Mouse (Mus musculus) hindbrain, embryonic 15.5 days (tissue): ENCODE data around the gene Olfr1028. TPM values are rescaled to one million over a fixed set of nuclear protein-coding genes. Genes with fewer than 3 reads are reported as not detected.

ENCODE experiments used
- ATAC-seq: fragments of 200-750 bp; cut with Nextera tagmentation; 2 replicates; pipeline ENCODE4 v1.8.0; 2017; ENCODE audit warnings: low read depth, moderate number of reproducible peaks, moderate TSS enrichment; ENCODE audit not compliant: low FRiP score
- H3K27ac ChIP-seq: fragments of 300-500 bp; sonication (generic); replicated peaks from 2 replicates; pipeline ENCODE4 v1.5.1; 2015; ENCODE audit warnings: mild to moderate bottlenecking, inconsistent platforms
- H3K27me3 ChIP-seq: fragments of 300-500 bp; sonication (generic); 2 replicates; pipeline ENCODE4 v1.6.1; 2015; ENCODE audit warnings: control low read depth, inconsistent platforms
- H3K36me3 ChIP-seq: fragments of 300-500 bp; sonication (generic); 2 replicates; pipeline ENCODE4 v1.6.1; 2015; ENCODE audit warnings: control low read depth, inconsistent platforms
- H3K4me1 ChIP-seq: fragments of 300-500 bp; sonication (generic); replicated peaks from 2 replicates; pipeline ENCODE4 v1.6.1; 2015; ENCODE audit warnings: control low read depth, inconsistent platforms
- H3K4me2 ChIP-seq: fragments of 300-500 bp; sonication (generic); 2 replicates; pipeline ENCODE4 v1.6.1; 2015; ENCODE audit warnings: moderate library complexity, mild to moderate bottlenecking, inconsistent platforms
- H3K4me3 ChIP-seq: fragments of 300-500 bp; sonication (generic); 2 replicates; pipeline ENCODE4 v1.5.1; 2015; ENCODE audit warnings: mild to moderate bottlenecking, inconsistent platforms
- H3K9ac ChIP-seq: fragments of 300-500 bp; sonication (generic); 2 replicates; pipeline ENCODE4 v1.6.1; 2015; ENCODE audit warnings: inconsistent platforms
- H3K9me3 ChIP-seq: fragments of 300-500 bp; sonication (generic); 2 replicates; pipeline ENCODE4 v1.6.1; 2016; ENCODE audit warnings: control low read depth, inconsistent platforms
- WGBS: fragments of 180-500 bp; shearing (Covaris S2); methylation state at CpG from one replicate; pipeline ENCODE4 v1.1.7; 2015; 5-methylcytosine and 5-hydroxymethylcytosine counted together
- polyA plus RNA-seq: library from polyadenylated mRNA; unstranded; fragments of >200 nt; fragmentation: Nextera tagmentation; extraction: Ambion mirVana; gene quantifications from 2 replicates; pipeline ENCODE4 v1.2.1, GENCODE M21; 2015

Gene Olfr1028
- polyA plus RNA-seq, result not detected in 2 replicates

DNA sequence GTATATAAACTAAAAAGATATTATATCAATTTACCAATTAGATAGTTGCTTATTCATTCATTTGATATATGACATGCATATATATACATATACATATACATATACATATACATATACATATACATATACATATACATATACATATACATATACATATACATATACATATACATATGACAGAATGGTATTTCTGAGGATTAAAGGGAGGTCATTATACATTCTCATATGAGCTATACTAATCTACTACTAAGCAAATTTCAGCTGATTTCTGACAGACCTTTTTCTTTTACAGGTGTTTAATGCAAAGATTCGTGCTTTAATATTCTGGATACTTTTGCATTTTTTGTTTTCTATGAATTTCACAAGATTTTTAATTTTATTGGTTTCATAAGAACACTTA, at the start of gene Olfr1028:
Gene Olfr1028 (plus strand): TSS at position 301 of the 400 bp plus-strand sequence.
- 79% methylated on average over 1 of the region's 1 CpGs for WGBS
- no peaks in the 10 kb centered on the region for H3K36me3 ChIP-seq
- H3K9ac ChIP-seq, result no peak within 1 kb of the TSS
- H3K4me1 ChIP-seq, result no peaks in the 10 kb centered on the region
- ATAC-seq, result no peak
- no peak within 1 kb of the TSS for H3K27ac ChIP-seq
- no peak within 1 kb of the TSS for H3K4me3 ChIP-seq
- no peak within 1 kb of the TSS for H3K4me2 ChIP-seq
- no peaks in the 10 kb centered on the region for H3K27me3 ChIP-seq
- no peaks in the 10 kb centered on the region for H3K9me3 ChIP-seq

DNA sequence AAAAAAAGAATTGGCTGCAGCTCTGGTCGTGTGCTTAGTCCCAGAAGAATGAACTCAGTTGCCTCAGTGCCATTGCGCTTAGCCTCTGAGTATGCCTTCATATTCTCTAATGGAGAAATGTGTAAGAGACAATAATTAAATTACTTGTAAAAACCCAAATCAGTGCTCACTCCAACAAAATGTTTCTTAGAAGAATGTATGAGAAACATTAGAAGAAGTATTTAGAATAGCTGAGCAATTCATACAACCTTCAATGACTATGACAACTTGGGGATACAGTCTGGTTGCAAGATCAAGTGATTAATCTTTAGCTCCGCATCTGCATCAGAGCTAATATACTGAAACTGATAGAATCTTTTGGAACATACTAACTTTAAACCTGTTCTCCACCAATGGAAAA, 45.3 kb upstream of the Olfr1028 start, which contains the start of gene Olfr1024:
Gene Olfr1024 (minus strand): TSS at position 101 of the 400 bp plus-strand sequence.
- H3K9ac ChIP-seq, result no peak within 1 kb of the TSS
- H3K4me2 ChIP-seq, result no peak within 1 kb of the TSS
- 89% methylated on average over 3 of the region's 3 CpGs for WGBS
- H3K36me3 ChIP-seq, result no peaks in the 10 kb centered on the region
- no peaks in the 10 kb centered on the region; the same call in 1 of the 2 replicates for H3K9me3 ChIP-seq
- H3K27ac ChIP-seq, result no peak within 1 kb of the TSS
- H3K4me1 ChIP-seq, result no peaks in the 10 kb centered on the region
- no peak for ATAC-seq
- H3K27me3 ChIP-seq, result no peaks in the 10 kb centered on the region
- no peak within 1 kb of the TSS for H3K4me3 ChIP-seq

DNA sequence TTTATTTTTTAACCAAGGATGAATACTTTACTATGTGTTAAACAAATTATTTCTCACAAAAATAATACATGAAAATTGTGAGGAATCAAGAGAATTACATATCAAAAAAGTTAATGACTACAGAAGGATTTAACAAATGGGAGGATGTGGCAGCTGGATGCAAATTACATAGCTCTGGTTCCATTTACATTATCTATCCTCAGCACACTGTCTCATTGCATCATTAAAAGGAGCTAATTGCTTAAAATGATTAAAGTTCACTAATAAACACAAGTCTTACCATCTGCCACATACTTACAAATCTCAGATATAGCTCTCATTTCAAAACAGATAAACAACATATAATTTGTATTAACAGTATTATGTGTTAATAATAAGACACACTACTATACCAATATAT, 37.0 kb upstream of the Olfr1028 start:
- Histone ChIP-seq H3K27ac (no peak overlapping the region), H3K4me3 (no peak overlapping the region), H3K9me3 (no peaks in the 10 kb centered on the region), H3K9ac (no peak overlapping the region), H3K36me3 (no peaks in the 10 kb centered on the region), H3K27me3 (no peaks in the 10 kb centered on the region), H3K4me1 (no peaks in the 10 kb centered on the region), H3K4me2 (no peak overlapping the region)
- no peak for ATAC-seq

DNA sequence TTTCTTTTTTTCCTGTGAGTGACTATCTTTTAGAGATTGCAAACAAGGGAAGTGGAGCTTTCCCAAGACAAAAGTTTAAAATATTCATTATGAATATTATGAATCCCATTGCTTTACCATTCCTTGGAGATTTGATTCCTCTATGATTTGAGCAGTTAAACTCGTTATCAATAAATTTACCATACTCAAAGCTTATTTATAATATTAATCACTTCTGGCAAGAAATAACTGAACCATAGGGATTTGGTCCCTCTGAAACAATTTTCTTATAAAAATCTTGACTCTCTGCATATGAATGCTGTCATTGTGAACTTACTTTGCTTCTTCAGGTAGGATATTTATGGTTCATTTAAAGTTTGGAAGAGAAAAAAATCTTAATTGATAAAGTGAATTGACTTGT, 35.3 kb upstream of the Olfr1028 start, which contains the start of gene Olfr1025-ps1:
Gene Olfr1025-ps1 (plus strand): TSS at position 301 of the 400 bp plus-strand sequence.
- Histone ChIP-seq H3K27me3 (no peaks in the 10 kb centered on the region), H3K4me2 (no peak within 1 kb of the TSS), H3K4me3 (no peak within 1 kb of the TSS), H3K4me1 (no peaks in the 10 kb centered on the region), H3K36me3 (no peaks in the 10 kb centered on the region), H3K9me3 (no peaks in the 10 kb centered on the region), H3K27ac (no peak within 1 kb of the TSS), H3K9ac (no peak within 1 kb of the TSS)
- 54% methylated on average over 1 of the region's 1 CpGs for WGBS
- no peak for ATAC-seq

DNA sequence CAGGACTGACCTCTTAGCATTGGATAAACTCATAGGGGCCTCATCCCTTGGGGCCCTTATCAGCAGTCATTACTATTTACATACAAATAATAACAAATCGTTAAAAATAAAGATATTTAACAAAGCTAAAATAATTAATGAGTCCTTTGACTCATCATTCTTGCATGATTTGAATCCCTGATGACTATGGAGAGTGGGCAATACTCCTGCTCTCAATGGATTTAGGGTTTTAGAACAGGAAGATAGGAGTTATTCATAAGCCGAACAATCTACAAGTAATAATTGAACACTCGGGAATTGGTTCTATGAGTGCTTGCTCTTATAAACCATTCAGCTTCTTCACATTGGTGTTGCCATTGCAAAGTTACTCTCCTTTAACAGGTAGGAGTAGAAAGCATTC, 29.0 kb upstream of the Olfr1028 start, which contains the start of gene Olfr1026:
Gene Olfr1026 (plus strand): TSS at position 301 of the 400 bp plus-strand sequence.
- Histone ChIP-seq H3K27me3 (no peaks in the 10 kb centered on the region), H3K9ac (no peak within 1 kb of the TSS), H3K36me3 (no peaks in the 10 kb centered on the region), H3K4me3 (no peak within 1 kb of the TSS), H3K27ac (no peak within 1 kb of the TSS), H3K4me1 (no peaks in the 10 kb centered on the region), H3K9me3 (no peaks in the 10 kb centered on the region), H3K4me2 (no peak within 1 kb of the TSS)
- no peak for ATAC-seq
- WGBS, result 94% methylated on average over 3 of the region's 3 CpGs

DNA sequence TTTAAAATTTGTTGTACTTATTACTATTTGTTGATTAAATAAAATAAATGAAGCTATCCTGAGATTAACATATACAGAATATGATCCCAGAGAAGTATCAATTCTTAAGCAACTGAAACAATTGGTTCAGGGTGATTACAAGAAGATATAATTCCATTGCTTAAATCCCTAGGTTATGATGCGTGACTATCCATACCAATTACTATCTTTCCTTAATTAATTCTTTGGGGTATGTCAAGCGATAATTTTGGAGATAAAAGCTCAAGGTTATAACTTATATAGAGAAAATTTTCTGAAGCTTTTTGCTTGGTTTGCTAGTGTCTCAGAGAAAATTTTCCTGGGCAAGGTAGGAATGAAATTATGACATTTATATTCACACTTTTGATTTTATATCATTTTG, 23.4 kb downstream of the Olfr1028 start, which contains the start of gene Olfr1029:
Gene Olfr1029 (plus strand): TSS at position 301 of the 400 bp plus-strand sequence.
- no peak within 1 kb of the TSS for H3K4me3 ChIP-seq
- no peak within 1 kb of the TSS for H3K27ac ChIP-seq
- no peaks in the 10 kb centered on the region for H3K27me3 ChIP-seq
- H3K9me3 ChIP-seq, result no peaks in the 10 kb centered on the region
- no peaks in the 10 kb centered on the region for H3K36me3 ChIP-seq
- H3K9ac ChIP-seq, result no peak within 1 kb of the TSS
- H3K4me2 ChIP-seq, result no peak within 1 kb of the TSS
- 80% methylated on average over 2 of the region's 2 CpGs for WGBS
- ATAC-seq, result no peak
- no peaks in the 10 kb centered on the region for H3K4me1 ChIP-seq

DNA sequence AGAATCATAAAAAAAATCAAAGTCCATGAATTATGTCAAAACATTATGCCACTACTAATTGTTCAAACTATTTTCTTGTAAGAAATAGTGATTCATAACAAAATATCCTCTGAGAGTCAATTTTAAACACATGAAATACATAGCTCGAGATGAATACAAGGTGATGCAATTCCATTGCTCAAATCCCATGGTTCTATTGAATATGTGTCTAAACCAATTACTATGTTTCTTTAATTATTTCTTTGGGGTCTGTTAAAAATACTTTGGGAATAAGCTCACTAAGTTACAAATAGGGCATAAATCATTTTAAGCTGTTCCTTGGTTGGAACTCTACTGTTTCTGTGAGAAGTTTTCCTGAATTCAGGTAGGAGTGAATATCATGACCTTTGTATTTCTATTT, 28.7 kb downstream of the Olfr1028 start, which contains the start of gene Olfr1030:
Gene Olfr1030 (plus strand): TSS at position 301 of the 400 bp plus-strand sequence.
- no peaks in the 10 kb centered on the region for H3K4me1 ChIP-seq
- no peak within 1 kb of the TSS for H3K9ac ChIP-seq
- H3K27me3 ChIP-seq, result no peaks in the 10 kb centered on the region
- no peak within 1 kb of the TSS for H3K4me2 ChIP-seq
- no peak for ATAC-seq
- no peak within 1 kb of the TSS for H3K4me3 ChIP-seq
- no peaks in the 10 kb centered on the region for H3K36me3 ChIP-seq
- WGBS, result 84% methylated on average over 1 of the region's 1 CpGs
- no peaks in the 10 kb centered on the region for H3K9me3 ChIP-seq
- no peak within 1 kb of the TSS for H3K27ac ChIP-seq

DNA sequence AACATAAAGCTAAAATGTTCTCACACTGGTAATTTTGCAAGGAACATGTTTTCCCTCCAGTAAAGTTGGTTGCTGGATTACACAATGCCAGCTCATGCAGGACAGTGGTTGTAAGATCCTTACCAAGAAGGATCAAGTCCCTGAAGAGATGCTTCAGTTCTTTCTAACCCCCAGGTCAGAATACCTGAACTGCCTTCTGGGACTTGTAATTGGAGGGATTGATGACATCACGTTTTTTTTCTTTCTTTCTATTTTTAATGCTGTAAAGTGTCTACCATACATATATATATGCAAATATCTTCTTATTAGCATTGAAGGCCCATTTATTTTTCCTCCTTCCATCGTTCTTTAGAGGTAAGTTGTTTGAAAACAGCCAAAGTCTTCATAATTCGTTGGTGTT, 39.8 kb downstream of the Olfr1028 start, which contains the start of gene Olfr1031:
Gene Olfr1031 (plus strand): TSS at position 301 of the 400 bp plus-strand sequence.
- Histone ChIP-seq H3K9ac (no peak within 1 kb of the TSS), H3K27me3 (no peaks in the 10 kb centered on the region), H3K9me3 (no peaks in the 10 kb centered on the region), H3K4me3 (no peak within 1 kb of the TSS), H3K4me1 (no peaks in the 10 kb centered on the region), H3K36me3 (no peaks in the 10 kb centered on the region), H3K4me2 (no peak within 1 kb of the TSS), H3K27ac (no peak within 1 kb of the TSS)
- WGBS, result 73% methylated on average over 3 of the region's 3 CpGs
- no peak for ATAC-seq

Other genes with a start within 250 kb of the Olfr1028 start
- gene Olfr1009, start 235.0 kb upstream of the Olfr1028 start, polyA plus RNA-seq, result not detected in 2 replicates
- gene Olfr1012, start 187.7 kb upstream of the Olfr1028 start, polyA plus RNA-seq, result not detected in 2 replicates
- not detected in 2 replicates for gene Olfr1013, start 183.3 kb upstream of the Olfr1028 start, polyA plus RNA-seq
- gene Olfr1014, start 177.7 kb upstream of the Olfr1028 start, polyA plus RNA-seq, result not detected in 2 replicates
- gene Olfr1015, start 168.4 kb upstream of the Olfr1028 start, polyA plus RNA-seq, result not detected in 2 replicates
- gene Olfr1016, start 147.9 kb upstream of the Olfr1028 start, polyA plus RNA-seq, result not detected in 2 replicates
- not detected in 2 replicates for gene Olfr1018, start 132.0 kb upstream of the Olfr1028 start, polyA plus RNA-seq
- not detected in 2 replicates for gene Olfr1019, start 105.0 kb upstream of the Olfr1028 start, polyA plus RNA-seq
- gene Olfr1020, start 103.4 kb upstream of the Olfr1028 start, polyA plus RNA-seq, result not detected in 2 replicates
- not detected in 2 replicates for gene Olfr1022, start 81.8 kb upstream of the Olfr1028 start, polyA plus RNA-seq
- gene Olfr1023, start 64.8 kb upstream of the Olfr1028 start, polyA plus RNA-seq, result not detected in 2 replicates
- not detected in 2 replicates for gene Olfr1024, start 45.4 kb upstream of the Olfr1028 start, polyA plus RNA-seq
- not detected in 2 replicates for gene Olfr1025-ps1, start 35.2 kb upstream of the Olfr1028 start, polyA plus RNA-seq
- not detected in 2 replicates for gene Olfr1026, start 28.9 kb upstream of the Olfr1028 start, polyA plus RNA-seq
- not detected in 2 replicates for gene Olfr1029, start 23.5 kb downstream of the Olfr1028 start, polyA plus RNA-seq
- not detected in 2 replicates for gene Olfr1030, start 28.8 kb downstream of the Olfr1028 start, polyA plus RNA-seq
- gene Olfr1031, start 39.9 kb downstream of the Olfr1028 start, polyA plus RNA-seq, result not detected in 2 replicates
- not detected in 2 replicates for gene Olfr1032, start 55.1 kb downstream of the Olfr1028 start, polyA plus RNA-seq
- gene Olfr1033, start 70.2 kb downstream of the Olfr1028 start, polyA plus RNA-seq, result 0.25 TPM in 1 of 2 replicates, not detected in the other
- gene Olfr1034, start 95.4 kb downstream of the Olfr1028 start, polyA plus RNA-seq, result not detected in 2 replicates
- not detected in 2 replicates for gene Olfr1036, start 123.6 kb downstream of the Olfr1028 start, polyA plus RNA-seq
- not detected in 2 replicates for gene Olfr1037, start 136.9 kb downstream of the Olfr1028 start, polyA plus RNA-seq
- not detected in 2 replicates for gene Olfr1039, start 185.5 kb downstream of the Olfr1028 start, polyA plus RNA-seq
- not detected in 2 replicates for gene Olfr1040, start 196.3 kb downstream of the Olfr1028 start, polyA plus RNA-seq
- gene Olfr1042, start 211.4 kb downstream of the Olfr1028 start, polyA plus RNA-seq, result not detected in 2 replicates
- gene Olfr1043, start 217.1 kb downstream of the Olfr1028 start, polyA plus RNA-seq, result not detected in 2 replicates
- not detected in 2 replicates for gene Olfr1044, start 227.4 kb downstream of the Olfr1028 start, polyA plus RNA-seq
- not detected in 2 replicates for gene Olfr52, start 235.2 kb downstream of the Olfr1028 start, polyA plus RNA-seq